Mouse (Mus musculus): ENCODE measurements around the gene Gjb3. TPM values are rescaled to one million over a fixed set of nuclear protein-coding genes. Genes with fewer than 3 reads are reported as not detected.

Gjb3 gene
- total RNA-seq, 2 experiments from 2014 or later = not detected

DNA sequence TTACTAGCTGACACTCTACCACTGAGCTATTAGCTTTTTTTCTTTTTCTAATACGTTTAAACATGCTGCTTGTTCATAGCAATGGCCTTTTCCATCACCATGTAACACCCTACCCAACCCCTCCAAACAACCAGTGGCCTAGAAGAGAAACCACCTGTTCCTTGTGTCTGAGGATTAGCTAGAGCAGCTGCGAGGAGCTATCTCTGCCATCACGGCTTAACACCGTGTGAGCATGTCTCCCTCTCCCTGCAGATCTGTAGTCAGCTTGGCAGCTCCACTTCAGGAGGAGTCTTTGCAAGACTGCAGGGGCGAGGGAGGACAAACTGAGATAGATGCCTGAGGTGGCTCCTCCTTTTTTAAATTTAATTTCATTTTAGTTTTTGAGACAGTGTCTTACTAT is 30.1 kb downstream of the Gjb3 start:
- ATAC-seq (replicated peaks; ENCODE audit: low FRiP score, poor library complexity, severe bottlenecking) = no peak

DNA sequence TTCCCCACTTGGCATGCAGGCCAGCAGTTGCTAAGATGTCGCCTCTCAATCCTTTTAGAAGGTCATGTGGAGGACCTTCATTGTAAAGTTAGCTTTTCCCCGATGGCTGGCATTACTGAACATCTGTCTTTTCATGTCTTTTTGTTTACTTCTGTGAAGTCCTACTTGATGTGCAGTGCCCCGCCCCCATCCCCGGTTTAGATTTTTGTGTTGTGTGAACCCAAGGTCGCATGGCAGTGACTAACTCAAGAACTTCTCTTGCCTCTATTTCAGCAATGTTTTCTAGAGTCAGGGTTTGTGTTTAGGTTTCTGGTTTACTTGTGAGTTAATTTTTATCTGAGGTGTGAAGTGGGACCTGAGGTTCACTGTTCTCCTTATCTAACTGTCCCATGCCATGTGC is 38.0 kb downstream of the Gjb3 start:
- ATAC-seq (replicated peaks; ENCODE audit: low FRiP score, poor library complexity, severe bottlenecking) = no peak

DNA sequence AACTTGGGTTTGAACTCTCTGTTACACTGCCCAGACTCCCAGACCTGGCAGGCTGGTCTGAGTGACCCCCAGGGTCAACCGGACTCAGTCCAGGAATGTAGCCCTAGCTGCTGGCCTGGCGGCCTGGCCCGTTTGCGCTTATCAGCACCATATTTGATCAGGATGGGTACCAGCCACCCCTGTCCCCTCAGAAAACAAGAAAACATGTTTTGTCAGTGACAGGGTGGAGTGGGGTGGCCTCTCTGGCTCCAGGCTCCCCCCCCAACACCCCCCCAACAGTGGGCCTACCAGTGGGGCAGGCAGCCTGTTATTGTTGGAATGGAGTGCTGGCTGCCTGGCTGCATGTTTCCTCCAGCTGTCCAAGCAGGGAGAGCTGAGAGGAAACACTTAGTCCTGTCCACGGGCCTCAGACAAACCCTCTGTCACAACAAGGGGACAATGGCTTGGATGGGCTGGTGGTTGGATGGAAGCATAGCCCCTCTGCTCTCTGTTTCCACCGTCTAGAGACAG is 41.5 kb downstream of the Gjb3 start:
- no peak for ATAC-seq (replicated peaks; ENCODE audit: low FRiP score, poor library complexity, severe bottlenecking)

DNA sequence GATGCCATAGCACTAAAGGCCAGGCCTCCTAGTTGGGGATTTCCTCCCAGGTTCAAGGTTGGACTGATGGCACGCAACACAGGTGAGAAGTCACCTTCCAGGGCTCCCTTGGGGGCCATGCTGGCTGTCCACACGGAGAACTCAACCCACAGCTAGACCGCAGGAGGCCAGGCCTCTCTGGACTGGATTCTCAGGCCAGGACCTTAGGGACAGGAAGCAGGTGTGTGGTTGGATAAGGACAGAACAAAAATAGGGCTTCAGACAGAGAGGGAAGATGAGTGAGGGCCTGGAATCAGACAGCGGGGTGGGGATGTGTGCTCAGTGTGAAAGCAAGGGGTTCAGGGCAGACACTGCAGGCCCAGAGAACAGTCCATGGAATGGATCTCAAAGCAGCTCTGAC is 43.7 kb downstream of the Gjb3 start:
- ATAC-seq (replicated peaks; ENCODE audit: low FRiP score, poor library complexity, severe bottlenecking) = no peak

DNA sequence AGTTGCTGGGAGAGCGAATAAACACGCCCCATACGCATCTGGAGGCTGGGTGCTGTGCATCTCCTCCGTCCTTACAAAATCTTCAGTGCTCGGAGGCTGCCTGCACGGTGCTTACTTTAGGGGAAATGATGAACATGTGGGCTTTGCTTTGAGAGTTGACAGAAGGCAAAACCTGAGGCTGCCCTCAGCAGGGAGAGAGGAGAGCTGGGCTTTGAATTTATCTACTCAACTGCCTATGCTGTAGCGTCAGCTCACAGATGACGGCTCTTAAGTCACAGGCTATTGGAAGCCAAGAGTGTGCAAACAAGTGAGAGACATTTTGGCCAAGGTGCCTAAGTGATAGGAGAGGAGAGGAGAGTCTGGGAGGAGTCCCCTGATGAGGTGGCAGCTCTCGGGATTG is 51.4 kb downstream of the Gjb3 start:
- ATAC-seq (replicated peaks; ENCODE audit: low FRiP score, poor library complexity, severe bottlenecking) = no peak

DNA sequence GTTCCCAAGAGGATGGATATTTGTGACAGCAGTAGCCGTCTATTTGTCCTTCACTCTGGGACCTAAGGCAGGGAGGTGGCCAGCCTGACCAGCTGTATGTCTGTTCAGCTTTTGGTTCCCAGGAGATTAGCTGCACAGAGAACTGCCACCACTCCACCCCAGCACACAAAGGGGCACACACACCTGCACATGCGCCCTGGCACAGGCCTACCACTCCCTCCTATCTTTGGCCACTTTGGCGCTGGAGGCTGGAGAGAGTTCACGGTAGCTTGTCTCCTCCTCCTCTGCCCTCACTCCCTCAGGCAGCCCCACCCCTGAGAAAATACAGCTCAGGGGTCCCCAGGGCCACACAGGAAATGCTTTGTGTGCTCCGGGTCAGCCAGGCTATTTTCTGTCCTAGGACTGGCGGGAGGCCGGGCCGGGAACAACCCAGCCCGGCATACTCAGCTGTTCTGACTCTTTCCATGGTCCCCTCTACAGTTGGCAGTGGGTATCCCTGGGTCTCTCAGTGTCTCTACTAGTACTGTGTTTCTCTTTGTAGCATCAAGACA is 52.1 kb downstream of the Gjb3 start:
- no peak for ATAC-seq (replicated peaks; ENCODE audit: low FRiP score, poor library complexity, severe bottlenecking)

Other genes starting within 250 kb of the Gjb3 start
- 0.77 and 7.7 TPM in 2 replicates for gene Tmem35b, start 207.2 kb downstream of the Gjb3 start, total RNA-seq (2015; ENCODE audit: low replicate concordance)
- gene Tmem35b, start 207.2 kb downstream of the Gjb3 start, total RNA-seq (2017; ENCODE audit: low replicate concordance) = 1.1 and 2.8 TPM in 2 replicates
- not detected in 2 replicates for gene Dlgap3, start 161.6 kb downstream of the Gjb3 start, total RNA-seq (2015; ENCODE audit: low replicate concordance)
- gene Dlgap3, start 161.6 kb downstream of the Gjb3 start, total RNA-seq (2017; ENCODE audit: low replicate concordance) = not detected in 2 replicates
- gene Smim12, start 87.1 kb downstream of the Gjb3 start, total RNA-seq (2015; ENCODE audit: low replicate concordance) = 4.8 and 11.1 TPM in 2 replicates
- gene Smim12, start 87.1 kb downstream of the Gjb3 start, total RNA-seq (2017; ENCODE audit: low replicate concordance) = 4.7 and 4.9 TPM in 2 replicates
- gene Gja4, start 16.8 kb downstream of the Gjb3 start, total RNA-seq (2015; ENCODE audit: low replicate concordance) = not detected in 2 replicates
- not detected in 2 replicates for gene Gja4, start 16.8 kb downstream of the Gjb3 start, total RNA-seq (2017; ENCODE audit: low replicate concordance)
- gene Gjb4, start 23.2 kb upstream of the Gjb3 start, total RNA-seq (2015; ENCODE audit: low replicate concordance) = not detected in 2 replicates
- not detected in 2 replicates for gene Gjb4, start 23.2 kb upstream of the Gjb3 start, total RNA-seq (2017; ENCODE audit: low replicate concordance)
- not detected in 2 replicates for gene Gjb5, start 27.3 kb upstream of the Gjb3 start, total RNA-seq (2015; ENCODE audit: low replicate concordance)
- gene Gjb5, start 27.3 kb upstream of the Gjb3 start, total RNA-seq (2017; ENCODE audit: low replicate concordance) = not detected in 2 replicates

Data from erythroblast, adult 5-6 weeks (primary cell).